Mouse (Mus musculus) embryo, embryonic 11 days (tissue): ENCODE measurements around the gene Gm10999.
"Not testable (repeated sequence)": the region's sequence is repeated elsewhere in the genome, so short reads cannot be mapped to it uniquely, and the experiment has no call there.

Experiments used
- DNase-seq: peaks from one replicate; pipeline ENCODE4 v3.0.0-alpha.2; 2015

Gene Gm10999

DNA sequence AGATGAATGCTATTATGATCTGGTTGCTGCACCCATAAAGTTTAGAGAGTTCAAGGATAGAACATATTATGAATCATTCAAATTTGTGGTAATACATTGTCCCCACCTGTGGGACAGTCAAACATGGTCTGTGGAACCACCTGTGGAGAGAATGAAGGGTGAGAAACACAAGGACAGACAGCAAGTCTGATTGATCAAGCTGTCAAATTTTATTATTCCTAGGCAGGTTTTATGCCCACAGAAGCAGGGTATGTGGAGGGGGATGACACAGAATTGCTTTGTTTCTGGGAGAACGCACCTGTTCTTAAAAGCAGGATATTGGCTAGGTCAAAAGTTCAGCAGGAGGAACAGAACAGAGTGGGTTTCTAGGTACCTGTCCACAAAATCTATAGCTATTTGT lies at the start of gene Gm10999:
TSS of gene Gm10999 (minus strand) at position 101 of the 400 bp plus-strand sequence.
- no peak for DNase-seq

DNA sequence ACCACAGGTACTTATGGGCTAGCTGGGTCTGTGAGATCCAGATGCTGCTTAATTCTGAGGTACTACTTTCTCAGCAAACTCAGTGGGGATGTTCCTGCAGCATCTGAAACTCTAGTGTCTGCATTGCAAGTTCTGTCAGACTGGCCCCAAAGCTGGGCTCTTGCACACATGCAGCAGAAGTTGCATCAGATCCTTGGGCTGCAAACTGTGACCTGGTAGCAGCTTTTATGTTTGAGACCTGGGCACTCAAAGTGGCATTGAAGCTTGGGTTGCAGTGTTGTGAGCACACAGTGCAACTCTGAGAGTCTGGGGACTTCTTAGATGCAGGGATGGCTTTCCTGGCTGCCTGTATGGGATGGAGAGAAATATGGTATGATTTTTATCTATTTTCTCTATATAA lies 2.0 kb upstream of the Gm10999 start:
- DNase-seq = no peak

DNA sequence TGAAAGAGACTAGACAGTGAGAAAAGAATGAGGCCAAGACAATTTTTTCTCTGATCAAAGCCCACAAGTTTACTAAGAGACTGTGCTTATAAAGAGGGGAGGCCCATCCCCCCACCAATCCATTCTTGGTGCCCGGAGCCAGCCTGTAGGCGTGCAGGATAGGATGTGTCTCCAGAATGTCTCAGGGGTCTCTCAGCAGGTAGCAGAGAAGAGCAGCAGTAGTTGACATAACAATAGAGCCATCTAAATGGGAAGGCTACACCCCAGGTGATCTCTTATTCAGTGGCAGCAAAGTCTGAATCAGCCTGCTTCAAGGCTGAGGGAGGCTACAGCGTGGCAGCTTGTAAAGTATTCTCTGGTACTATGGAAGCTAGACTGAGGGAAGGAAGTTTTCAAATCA lies 15.7 kb downstream of the Gm10999 start:
- DNase-seq = not testable (repeated sequence)
